Mouse (Mus musculus): ENCODE measurements at regions not wholly inside any gene's neighbourhood (a gene's known extent, or its start where the extent isn't known, plus 50 kb on each side); places are given as distances from the start of the nearest gene placed in this dataset.

DNA sequence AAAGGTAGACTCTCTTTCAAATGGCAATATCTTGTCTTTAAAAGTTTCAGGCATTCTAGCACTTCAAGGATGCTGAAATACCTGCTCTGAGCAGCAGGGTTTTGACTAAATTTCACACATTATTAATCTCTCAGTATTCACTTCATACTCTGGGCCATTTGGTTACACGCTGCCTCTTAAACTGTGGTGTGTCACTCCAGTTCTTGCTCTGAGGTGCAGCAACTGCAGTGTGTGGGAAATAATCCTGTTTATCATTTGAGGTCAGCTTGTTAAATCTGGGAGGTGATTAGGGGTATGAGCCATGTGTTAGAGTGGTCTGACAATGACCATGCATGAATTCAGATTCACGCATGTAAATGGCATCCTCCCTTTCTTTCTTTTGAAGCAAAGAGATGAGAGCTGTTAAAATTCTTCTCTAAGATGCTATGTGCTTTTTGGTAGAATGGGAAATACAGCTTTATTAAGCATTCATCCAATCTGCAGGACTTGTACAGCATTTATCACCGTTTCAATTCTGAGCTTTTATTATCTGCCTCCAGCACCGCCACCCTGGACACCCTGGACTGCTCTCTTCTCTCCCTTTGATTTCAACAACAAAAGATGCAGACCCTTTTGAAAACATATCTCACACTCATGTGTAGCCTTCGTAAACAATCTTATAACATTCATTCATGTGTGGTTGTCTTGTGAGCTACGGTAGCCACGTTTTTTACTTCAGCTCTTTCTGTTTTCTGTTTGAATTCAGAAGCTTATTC is 362.4 kb upstream of the Gm38303 start:
- DNase-seq (ENCODE audit: low spot score): no peak

- DNase-seq (ENCODE audit: low spot score): no peak
Observed at GRCm38 (mm10) chr3:10685501-10685951, 350.0 kb upstream of the Gm38303 start.

GRCm38 (mm10) chr3:10684885-10685500 is 349.5 kb upstream of the Gm38303 start:
- DNase-seq (ENCODE audit: low spot score): peak; percentile 3

GRCm38 (mm10) chr3:10681938-10682337 is 346.5 kb upstream of the Gm38303 start:
- no peak for DNase-seq (ENCODE audit: low spot score)

DNA sequence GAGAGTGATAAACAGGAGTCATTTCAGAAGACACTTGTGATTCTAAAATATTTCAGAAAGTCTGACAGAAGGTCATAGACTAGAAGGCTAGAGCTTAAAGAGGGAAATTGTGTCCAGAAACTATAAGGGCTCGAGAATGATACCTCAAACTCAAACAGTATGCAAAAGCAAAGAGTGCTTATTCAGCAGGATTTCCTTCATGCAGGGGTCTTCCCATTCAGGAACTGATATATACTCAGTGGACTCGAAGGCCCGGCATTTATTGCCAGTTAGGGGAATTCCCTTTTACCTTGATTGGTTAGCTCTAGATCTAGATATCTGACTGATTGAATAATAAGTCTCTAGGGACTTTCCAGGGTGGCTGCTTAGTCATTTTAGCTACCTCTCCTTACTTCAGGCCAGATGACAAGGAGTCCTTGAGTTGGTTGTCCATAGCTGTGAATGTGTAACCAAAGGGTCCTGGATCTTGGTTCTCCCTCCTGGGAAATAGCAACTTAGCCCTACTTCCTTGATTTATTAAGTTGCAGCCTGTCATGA is 312.6 kb upstream of the Gm38303 start:
- DNase-seq (ENCODE audit: low spot score): no peak
